Comparison of ENCODE assay signal across 17 mouse cellular contexts in the genomic region with DNA sequence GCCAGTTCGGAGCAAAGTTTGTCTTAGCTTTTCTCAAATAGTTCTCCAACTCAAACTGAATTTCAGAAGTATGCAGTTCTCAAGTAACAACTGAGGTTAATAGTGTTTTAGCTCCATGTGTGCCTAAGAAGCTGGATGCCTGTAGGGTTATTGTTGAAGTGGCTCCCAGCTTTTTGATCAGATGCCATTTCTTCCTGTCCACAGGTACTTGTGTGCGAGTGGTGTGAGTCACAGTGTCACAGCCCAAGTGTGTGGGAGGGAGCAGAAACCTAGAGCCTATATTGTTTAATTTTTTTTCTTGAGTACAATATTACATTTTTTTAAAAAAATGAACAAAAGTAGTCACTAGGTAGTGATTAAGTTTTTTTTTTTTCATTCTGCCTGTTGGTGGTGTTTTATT.
"Had no signal": no experiment of that assay in that cellular context is flagged by ENCODE, and none has a peak within 500 bp of the region (broad histone marks: within the 10 kb centered on the region; RNA-seq: fewer than 3 reads in every experiment).

No protein-coding gene starts in this region.

- H3K9ac ChIP-seq: liver, embryonic 13.5 days; liver, embryonic 15.5 days; liver, postnatal 0 days; lung, embryonic 15.5 days; midbrain, embryonic 12.5 days; midbrain, embryonic 15.5 days; neural tube, embryonic 12.5 days had no signal

- ATAC-seq: liver, postnatal 0 days; midbrain, embryonic 15.5 days had no signal

- H3K4me1 ChIP-seq: liver, embryonic 13.5 days; liver, embryonic 15.5 days; lung, embryonic 15.5 days; megakaryocyte, embryonic 14.5 days; midbrain, embryonic 12.5 days; midbrain, embryonic 15.5 days; neural tube, embryonic 12.5 days had no signal

- H3K4me3 ChIP-seq: liver, embryonic 13.5 days; liver, embryonic 15.5 days; lung, embryonic 15.5 days; megakaryocyte, embryonic 14.5 days; midbrain, embryonic 12.5 days; midbrain, embryonic 15.5 days; neural tube, embryonic 12.5 days had no signal

- H3K27me3 ChIP-seq: liver, embryonic 13.5 days; liver, embryonic 15.5 days; lung, embryonic 15.5 days; megakaryocyte, embryonic 14.5 days; midbrain, embryonic 12.5 days; midbrain, embryonic 15.5 days; neural tube, embryonic 12.5 days had no signal

- DNase-seq: liver; liver, embryonic 13.5 days; liver, postnatal 0 days; right cerebral cortex, postnatal 25 days; right cerebral cortex, postnatal 4 days; spleen, adult 18-20 months; thymus, adult 18-20 months; thymus, postnatal 14 days; thymus, postnatal 36 days had no signal

- H3K36me3 ChIP-seq: liver, embryonic 13.5 days; liver, embryonic 15.5 days; lung, embryonic 15.5 days; midbrain, embryonic 12.5 days; midbrain, embryonic 15.5 days; neural tube, embryonic 12.5 days had no signal

- H3K9me3 ChIP-seq: liver, embryonic 13.5 days; liver, embryonic 15.5 days; lung, embryonic 15.5 days; megakaryocyte, embryonic 14.5 days; midbrain, embryonic 12.5 days; midbrain, embryonic 15.5 days; neural tube, embryonic 12.5 days had no signal

- H3K27ac ChIP-seq: liver, embryonic 13.5 days; liver, embryonic 15.5 days; lung, embryonic 15.5 days; macrophage; midbrain, embryonic 12.5 days; midbrain, embryonic 15.5 days; neural tube, embryonic 12.5 days had no signal

- H3K4me2 ChIP-seq: liver, embryonic 11.5 days; liver, embryonic 13.5 days; liver, embryonic 15.5 days; lung, embryonic 15.5 days; midbrain, embryonic 12.5 days; midbrain, embryonic 15.5 days; neural tube, embryonic 12.5 days had no signal
